Mouse (Mus musculus) limb, embryonic 11.5 days (tissue): ENCODE results near the gene Egfl8. TPM values are rescaled to one million over a fixed set of nuclear protein-coding genes. Genes with fewer than 3 reads are reported as not detected.

Experiments
- ATAC-seq: fragments of 200-750 bp; cut with Nextera tagmentation; 2 replicates; pipeline ENCODE4 v1.8.0; 2017; ENCODE audit warnings: low read depth; ENCODE audit not compliant: insufficient number of reproducible peaks, low FRiP score, low TSS enrichment
- DNase-seq: peaks from one replicate; pipeline ENCODE4 v3.0.0-alpha.2; 2015; ENCODE audit warnings: low spot score
- H3K27ac ChIP-seq: fragments of 300-500 bp; sonication (generic); replicated peaks from 2 replicates; pipeline ENCODE4 v1.5.1; 2014; ENCODE audit warnings: low read depth, mild to moderate bottlenecking, low read length
- H3K27me3 ChIP-seq: fragments of 300-500 bp; sonication (generic); 2 replicates; pipeline ENCODE4 v1.6.1; 2014; ENCODE audit warnings: mild to moderate bottlenecking, low read length, mixed read lengths; ENCODE audit not compliant: control insufficient read depth, insufficient read depth
- H3K36me3 ChIP-seq: fragments of 300-500 bp; sonication (generic); 2 replicates; pipeline ENCODE4 v1.6.1; 2014; ENCODE audit warnings: mild to moderate bottlenecking, low read length, moderate library complexity, mixed read lengths; ENCODE audit not compliant: control insufficient read depth, insufficient read depth
- H3K4me1 ChIP-seq: fragments of 300-500 bp; sonication (generic); 2 replicates; pipeline ENCODE4 v1.6.1; 2014; ENCODE audit warnings: low read length, mixed read lengths; ENCODE audit not compliant: control insufficient read depth, insufficient read depth
- H3K4me2 ChIP-seq: fragments of 300-500 bp; sonication (generic); 2 replicates; pipeline ENCODE4 v1.6.1; 2014; ENCODE audit warnings: low read depth, mild to moderate bottlenecking, moderate library complexity; ENCODE audit not compliant: severe bottlenecking
- H3K4me3 ChIP-seq: fragments of 300-500 bp; sonication (generic); 2 replicates; pipeline ENCODE4 v1.5.1; 2014; ENCODE audit warnings: low read depth, low read length
- H3K9ac ChIP-seq: fragments of 300-500 bp; sonication (generic); 2 replicates; pipeline ENCODE4 v1.6.1; 2014; ENCODE audit warnings: mild to moderate bottlenecking, low read length
- H3K9me3 ChIP-seq: fragments of 300-500 bp; sonication (generic); 2 replicates; pipeline ENCODE4 v1.6.1; 2016; ENCODE audit warnings: low read length; ENCODE audit not compliant: control insufficient read depth
- WGBS: fragments of 180-500 bp; shearing (Covaris S2); extraction: QIAGEN DNeasy Blood & Tissue Kit; methylation state at CpG from one replicate; pipeline ENCODE4 v1.1.7; 2014; 5-methylcytosine and 5-hydroxymethylcytosine counted together
- polyA plus RNA-seq: library from polyadenylated mRNA; unstranded; fragments of >200 nt; fragmentation: Nextera tagmentation; extraction: Ambion mirVana; gene quantifications from 2 replicates; pipeline ENCODE4 v1.2.1, GENCODE M21; 2014

Egfl8 gene
- polyA plus RNA-seq, 1 experiment from 2014 or later = 3.5 TPM

DNA sequence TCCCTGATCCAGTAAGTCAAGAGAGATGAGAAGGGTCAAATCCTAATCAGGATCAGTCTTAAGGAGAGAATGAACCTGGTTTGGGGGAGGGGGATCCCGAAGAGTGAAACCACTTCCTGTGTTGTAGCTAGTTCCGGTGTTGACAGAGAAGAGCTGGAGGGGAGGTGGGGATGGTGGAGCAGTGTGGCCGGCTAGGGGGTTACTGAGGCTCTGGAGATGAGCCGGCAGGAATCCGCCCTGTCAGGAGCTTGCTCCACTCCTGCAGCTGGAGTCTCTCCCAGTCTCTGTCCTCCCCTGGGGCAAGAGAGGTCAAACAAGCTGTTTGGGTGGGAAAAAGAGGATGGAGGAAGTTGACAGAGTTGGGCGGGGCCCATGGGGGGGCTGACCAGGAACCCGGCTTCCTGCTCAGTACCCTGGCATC lies 26.1 kb downstream of the Egfl8 start, which contains the start of gene Gpsm3:
Gene Gpsm3, plus strand, starts transcription at position 126 of the 421 bp plus-strand sequence.
- H3K27ac ChIP-seq = peak within 1 kb of the TSS; percentile 57; the same call in 1 of the 2 replicates
- peaks cover 3% of the 10 kb centered on the region; the same call in 1 of the 2 replicates for H3K36me3 ChIP-seq
- H3K27me3 ChIP-seq = no peaks in the 10 kb centered on the region
- H3K4me3 ChIP-seq = peak within 1 kb of the TSS; percentile 3; the same call in 1 of the 2 replicates
- H3K9ac ChIP-seq = no peak within 1 kb of the TSS
- peaks cover 49% of the 10 kb centered on the region for H3K4me1 ChIP-seq
- 19% methylated on average over 7 of the region's 7 CpGs for WGBS
- DNase-seq (no peak), ATAC-seq (no peak)
- H3K9me3 ChIP-seq = no peaks in the 10 kb centered on the region
- H3K4me2 ChIP-seq = 0 out of 2 replicates have a peak within 1 kb of the TSS, but pooled peaks have one; percentile 3

DNA sequence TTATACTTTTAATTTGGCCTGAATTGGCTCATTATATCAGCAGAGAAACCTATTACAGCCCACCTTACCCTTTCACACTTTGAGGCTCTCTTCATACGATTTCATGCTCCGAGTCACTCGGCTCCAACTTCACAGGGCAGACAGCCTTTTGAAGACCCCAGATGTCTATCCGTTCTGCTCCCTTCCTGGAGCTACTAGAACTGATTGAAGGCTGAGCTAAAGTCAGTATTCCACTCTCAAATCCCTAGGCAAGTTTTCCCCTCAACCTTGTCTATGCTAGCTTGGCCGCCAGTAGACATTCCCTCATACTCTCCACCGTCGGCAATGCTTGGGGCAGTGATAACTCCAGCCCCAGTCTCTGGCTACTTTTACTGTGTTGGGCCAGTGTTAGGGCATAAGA lies 26.6 kb downstream of the Egfl8 start:
- WGBS = 34% methylated on average over 7 of the region's 7 CpGs

DNA sequence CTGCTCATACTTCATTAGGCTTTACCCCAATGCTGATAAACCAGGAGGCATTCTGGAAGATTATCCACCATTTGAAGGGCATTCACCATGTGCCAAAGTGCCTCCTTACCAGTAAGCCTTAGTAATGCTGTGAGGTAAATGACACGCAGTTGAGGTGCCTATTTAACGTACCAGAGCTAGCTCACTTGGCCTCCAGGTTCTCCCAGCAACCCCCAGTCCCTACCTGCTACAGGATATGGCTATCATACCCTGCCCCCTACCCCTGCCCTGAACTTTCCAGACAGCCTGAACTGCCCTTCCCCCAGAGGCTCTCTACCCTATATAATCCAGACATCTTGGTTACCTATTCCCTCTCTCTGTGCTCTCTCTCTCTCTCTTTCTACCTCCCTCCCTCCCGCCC lies 27.0 kb downstream of the Egfl8 start:
- DNase-seq (no peak), ATAC-seq (no peak)
- peaks cover 42% of the 10 kb centered on the region for H3K4me1 ChIP-seq
- no peaks in the 10 kb centered on the region for H3K9me3 ChIP-seq
- WGBS = 42% methylated on average over 3 of the region's 3 CpGs
- H3K27me3 ChIP-seq = no peaks in the 10 kb centered on the region
- no peak overlapping the region for H3K9ac ChIP-seq
- no peak overlapping the region for H3K4me3 ChIP-seq
- no peaks in the 10 kb centered on the region for H3K36me3 ChIP-seq
- H3K4me2 ChIP-seq = no peak overlapping the region
- H3K27ac ChIP-seq = peak overlapping the region; percentile 57; the same call in 1 of the 2 replicates

More for the DNA sequence above, 26.6 kb downstream of the Egfl8 start:
- no peak overlapping the region for H3K9ac ChIP-seq
- no peak overlapping the region for H3K4me2 ChIP-seq
- peaks cover 46% of the 10 kb centered on the region for H3K4me1 ChIP-seq
- no peaks in the 10 kb centered on the region; the same call in 1 of the 2 replicates for H3K36me3 ChIP-seq
- H3K27ac ChIP-seq = peak overlapping the region; percentile 57; the same call in 1 of the 2 replicates
- H3K9me3 ChIP-seq = no peaks in the 10 kb centered on the region
- no peak overlapping the region for H3K4me3 ChIP-seq
- ATAC-seq (no peak), DNase-seq (no peak)
- H3K27me3 ChIP-seq = no peaks in the 10 kb centered on the region

DNA sequence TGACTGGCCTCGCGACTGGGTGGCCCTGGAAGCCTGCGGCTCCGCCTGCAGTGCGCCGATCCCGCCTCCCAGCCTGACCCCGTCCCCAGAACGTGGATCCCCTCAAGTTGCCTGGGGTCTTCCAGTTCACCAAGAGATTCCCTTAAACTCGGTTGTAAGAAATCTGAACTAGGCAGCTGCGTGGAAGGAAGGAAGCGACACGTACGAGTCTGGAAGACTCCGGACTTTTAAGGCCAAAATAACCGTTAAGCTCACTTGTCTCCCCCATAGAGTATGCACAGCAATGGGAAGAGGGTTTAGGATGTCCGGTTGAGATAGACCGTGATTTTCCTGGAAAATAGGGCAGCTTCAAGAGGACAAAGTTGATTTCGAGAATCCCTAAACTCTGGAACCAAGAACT lies 28.0 kb downstream of the Egfl8 start:
- 5% methylated on average over 19 of the region's 19 CpGs for WGBS
- Histone ChIP-seq H3K9ac (peak overlapping the region; percentile 92), H3K27ac (peak overlapping the region; percentile 94), H3K4me1 (peaks cover 36% of the 10 kb centered on the region), H3K27me3 (no peaks in the 10 kb centered on the region), H3K9me3 (no peaks in the 10 kb centered on the region), H3K4me2 (peak overlapping the region; percentile 89), H3K36me3 (no peaks in the 10 kb centered on the region), H3K4me3 (peak overlapping the region; percentile 74)
- ATAC-seq = no peak
- DNase-seq = no peak

DNA sequence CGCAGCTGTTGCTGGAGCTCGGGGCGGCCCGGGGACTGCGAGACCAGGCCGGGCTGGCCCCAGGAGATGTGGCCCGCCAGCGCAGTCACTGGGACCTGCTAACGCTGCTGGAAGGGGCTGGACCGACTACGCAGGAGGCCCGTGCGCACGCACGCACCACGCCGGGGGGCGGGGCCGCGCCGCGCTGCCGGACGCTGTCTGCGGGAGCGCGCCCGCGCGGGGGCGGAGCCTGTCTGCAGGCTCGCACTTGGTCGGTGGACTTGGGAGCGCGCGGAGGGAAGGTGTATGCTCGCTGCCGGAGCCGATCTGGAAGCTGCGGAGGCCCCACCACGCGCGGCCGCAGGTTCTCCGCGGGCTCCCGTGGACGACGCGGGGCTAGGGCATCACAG lies 28.4 kb downstream of the Egfl8 start:
- H3K9me3 ChIP-seq = no peaks in the 10 kb centered on the region
- ATAC-seq (peak; percentile 77), DNase-seq (peak; percentile 97)
- H3K4me2 ChIP-seq = peak overlapping the region; percentile 89
- peak overlapping the region; percentile 74 for H3K4me3 ChIP-seq
- no peaks in the 10 kb centered on the region for H3K27me3 ChIP-seq
- H3K4me1 ChIP-seq = peaks cover 36% of the 10 kb centered on the region
- peak overlapping the region; percentile 94 for H3K27ac ChIP-seq
- peak overlapping the region; percentile 92 for H3K9ac ChIP-seq
- WGBS = under 1% methylated on average over 50 of the region's 50 CpGs
- H3K36me3 ChIP-seq = no peaks in the 10 kb centered on the region

DNA sequence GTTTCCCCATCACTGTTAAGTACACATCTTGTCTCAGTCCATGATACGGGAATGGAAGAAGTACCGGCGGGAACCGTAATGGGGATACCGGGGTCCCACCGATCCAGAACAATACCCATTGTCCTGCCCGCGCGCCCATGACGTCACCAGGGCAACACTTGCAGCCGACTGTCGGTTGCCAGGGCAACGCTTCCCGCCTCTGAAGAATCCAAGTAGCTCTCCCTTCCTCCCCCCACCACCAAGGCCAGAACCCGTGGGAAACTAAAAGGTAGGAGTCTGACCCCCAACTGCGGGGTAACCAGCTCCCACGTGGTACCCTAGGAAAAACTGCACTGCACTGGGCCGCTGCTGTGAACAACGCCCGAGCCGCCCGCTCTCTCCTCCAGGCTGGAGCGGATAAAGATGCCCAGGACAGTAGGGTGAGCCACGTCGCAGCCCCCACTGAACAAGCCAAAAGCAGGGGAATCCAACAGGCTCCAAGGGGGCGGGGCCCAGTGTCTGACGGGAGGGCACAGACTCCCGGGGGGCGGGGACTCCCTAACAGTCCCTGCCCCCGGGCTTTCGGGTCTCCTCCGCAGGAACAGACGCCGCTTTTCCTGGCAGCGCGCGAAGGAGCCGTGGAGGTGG lies 28.9 kb downstream of the Egfl8 start:
- peak; percentile 94 for DNase-seq
- under 1% methylated on average over 38 of the region's 38 CpGs for WGBS

DNA sequence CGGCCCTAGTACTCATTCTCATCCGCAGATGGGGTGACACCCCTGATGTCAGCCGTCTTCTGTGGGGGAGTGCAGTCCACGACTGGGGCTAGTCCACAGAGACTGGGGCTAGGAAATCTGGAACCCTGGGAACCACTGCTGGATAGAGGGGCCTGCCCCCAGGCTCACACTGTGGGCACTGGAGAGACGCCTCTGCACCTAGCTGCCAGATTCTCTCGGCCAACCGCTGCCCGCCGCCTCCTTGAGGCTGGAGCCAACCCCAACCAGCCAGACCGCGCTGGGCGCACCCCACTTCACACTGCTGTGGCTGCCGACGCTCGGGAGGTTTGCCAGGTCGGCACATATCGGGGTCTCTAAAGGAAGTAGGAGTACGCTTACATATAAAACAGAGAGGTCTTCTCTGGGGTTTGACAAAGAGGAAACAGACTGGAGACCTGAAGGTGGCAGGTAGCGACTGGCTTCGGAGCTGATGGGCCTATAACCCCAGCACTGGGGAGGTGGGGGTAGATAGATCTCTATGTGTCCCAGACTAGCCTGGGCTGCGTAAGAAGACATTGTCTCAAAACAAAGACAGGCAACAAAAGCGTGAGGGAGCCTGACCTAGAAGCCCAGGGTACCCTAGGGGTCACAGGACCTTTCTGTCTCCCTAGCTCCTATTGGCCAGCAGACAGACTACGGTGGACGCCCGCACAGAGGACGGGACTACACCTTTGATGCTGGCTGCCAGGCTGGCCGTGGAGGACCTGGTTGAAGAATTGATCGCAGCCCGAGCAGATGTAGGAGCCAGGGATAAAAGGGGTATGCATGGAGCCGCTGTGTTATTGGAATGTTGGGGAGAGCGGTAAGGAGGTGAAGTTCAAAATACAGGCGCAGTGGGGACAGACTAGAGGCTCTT lies 29.6 kb downstream of the Egfl8 start:
- Histone ChIP-seq H3K36me3 (no peaks in the 10 kb centered on the region), H3K27me3 (no peaks in the 10 kb centered on the region), H3K4me3 (peak overlapping the region; percentile 74), H3K9me3 (no peaks in the 10 kb centered on the region), H3K4me1 (peaks cover 31% of the 10 kb centered on the region), H3K27ac (peak overlapping the region; percentile 94), H3K9ac (peak overlapping the region; percentile 92), H3K4me2 (peak overlapping the region; percentile 89)
- WGBS = 27% methylated on average over 32 of the region's 32 CpGs
- ATAC-seq (peak; percentile 2; the same call in 1 of the 2 replicates), DNase-seq (peak; percentile 36)

More for the DNA sequence above, 28.9 kb downstream of the Egfl8 start:
- H3K9me3 ChIP-seq = no peaks in the 10 kb centered on the region
- H3K27me3 ChIP-seq = no peaks in the 10 kb centered on the region
- peak overlapping the region; percentile 94 for H3K27ac ChIP-seq
- H3K9ac ChIP-seq = peak overlapping the region; percentile 92
- no peaks in the 10 kb centered on the region for H3K36me3 ChIP-seq
- peak; percentile 80 for ATAC-seq
- H3K4me1 ChIP-seq = peaks cover 36% of the 10 kb centered on the region
- H3K4me3 ChIP-seq = peak overlapping the region; percentile 74
- H3K4me2 ChIP-seq = peak overlapping the region; percentile 89

DNA sequence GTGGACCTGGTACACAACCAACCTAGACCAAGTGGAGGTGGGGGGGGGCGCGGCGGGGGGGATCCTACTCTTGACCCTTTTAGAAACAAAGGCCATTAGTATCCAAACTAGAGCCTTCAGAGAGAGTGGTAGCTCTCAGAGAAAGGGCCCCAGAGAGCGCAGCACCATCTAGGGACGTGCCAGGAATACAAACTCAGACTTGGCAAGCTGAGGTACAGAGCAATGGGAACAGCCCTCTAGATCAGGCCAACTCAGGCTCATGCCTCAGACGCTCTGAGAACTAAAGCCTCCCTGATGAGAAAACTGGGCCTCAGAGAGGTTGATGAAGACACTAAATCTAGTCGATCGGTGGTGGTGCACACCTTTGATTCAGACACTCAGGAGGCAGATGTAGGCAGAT lies 30.6 kb downstream of the Egfl8 start:
- Histone ChIP-seq H3K27me3 (no peaks in the 10 kb centered on the region), H3K4me3 (no peak overlapping the region), H3K4me2 (no peak overlapping the region), H3K9ac (no peak overlapping the region), H3K27ac (no peak overlapping the region), H3K9me3 (no peaks in the 10 kb centered on the region), H3K4me1 (peaks cover 21% of the 10 kb centered on the region), H3K36me3 (no peaks in the 10 kb centered on the region)
- ATAC-seq (no peak), DNase-seq (no peak)
- 93% methylated on average over 8 of the region's 8 CpGs for WGBS
